Mouse (Mus musculus) heart, postnatal 4 days (tissue): ENCODE results near the gene Gm49661. TPM values are rescaled to one million over a fixed set of nuclear protein-coding genes. Genes with fewer than 3 reads are reported as not detected.

ENCODE experiments used
- DNase-seq: peaks from one replicate; pipeline ENCODE4 v3.0.0; 2021
- microRNA-seq, 2 experiments: library from miRNA; unstranded; fragments of <30 nt; microRNA quantifications; one replicate each; pipeline ENCODE4 v1.2.0; 2021 to 2022
- total RNA-seq, 2 experiments: library from RNA; stranded (reverse); gene quantifications; 2 replicates each; pipeline ENCODE4 v1.2.3; 2021

Gm49661 gene
- total RNA-seq, 2 experiments from 2014 or later, result 1.5 TPM; not detected in 1

GRCm38 (mm10) chr8:84928456-84929306, 40.6 kb downstream of the Gm49661 start:
- DNase-seq, result peak; percentile 78

DNA sequence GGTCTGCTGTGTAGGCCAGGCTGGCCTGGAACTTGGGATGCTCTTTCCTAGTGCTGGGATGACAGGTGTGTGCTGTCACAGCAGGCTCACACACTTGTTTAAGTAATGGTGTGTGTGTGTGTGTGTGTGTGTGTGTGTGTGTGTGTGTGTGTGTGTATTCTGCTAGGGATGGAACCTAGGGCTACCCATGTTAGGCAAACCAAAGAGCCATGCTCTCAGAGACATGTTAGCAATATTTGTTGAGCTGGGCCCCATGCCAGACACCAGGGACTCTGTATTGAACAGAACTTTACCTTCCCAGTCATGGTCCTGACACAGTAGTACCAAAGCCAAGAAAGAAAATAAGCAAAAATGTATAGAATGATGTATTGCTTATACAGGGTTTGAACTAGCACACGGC, 41.7 kb downstream of the Gm49661 start:
- no peak for DNase-seq

GRCm38 (mm10) chr8:84925557-84925956, 43.7 kb downstream of the Gm49661 start:
- DNase-seq, result no peak

- DNase-seq, result peak; percentile 55
These were observed 47.6 kb downstream of the Gm49661 start for GRCm38 (mm10) chr8:84921596-84921995.

- no peak for DNase-seq
These were observed 50.6 kb downstream of the Gm49661 start for GRCm38 (mm10) chr8:84918646-84919045.

- no peak for DNase-seq
These were observed 51.5 kb downstream of the Gm49661 start for GRCm38 (mm10) chr8:84917781-84918180.

Small RNA genes within 50 kb of the gene (microRNA-seq; reads per million reads assigned to microRNA genes)
- gene Gm24197, result 0 reads per million in 2 experiments

Other genes starting within 250 kb of the Gm49661 start
- gene G430095P16Rik, start 246.4 kb downstream of the Gm49661 start, total RNA-seq, result 1 to 10 TPM; 1.1 to 1.3 TPM
- 100 to 1,000 TPM; 189 to 211 TPM for gene Nfix, start 169.1 kb downstream of the Gm49661 start, total RNA-seq
- gene Dand5, start 146.6 kb downstream of the Gm49661 start, total RNA-seq, result 1 to 10 TPM; 3.4 to 3.6 TPM
- 10 to 100 TPM; 24.2 to 26.2 TPM for gene Gadd45gip1, start 137.9 kb downstream of the Gm49661 start, total RNA-seq
- 10 to 100 TPM; 90.9 to 91.8 TPM for gene Rad23a, start 128.8 kb downstream of the Gm49661 start, total RNA-seq
- gene Calr, start 122.5 kb downstream of the Gm49661 start, total RNA-seq, result 100 to 1,000 TPM; 320 to 358 TPM
- 10 to 100 TPM; 36.3 to 37.0 TPM for gene Farsa, start 112.4 kb downstream of the Gm49661 start, total RNA-seq
- 10 to 100 TPM; 10.5 to 12.7 TPM for gene Syce2, start 97.3 kb downstream of the Gm49661 start, total RNA-seq
- 10 to 100 TPM; 29.7 to 33.0 TPM for gene Gcdh, start 75.5 kb downstream of the Gm49661 start, total RNA-seq
- under 1 TPM in 1 of 2 experiments, not detected in 1; 0.23 TPM for gene Klf1, start 67.5 kb downstream of the Gm49661 start, total RNA-seq
- gene Dnase2a, start 60.9 kb downstream of the Gm49661 start, total RNA-seq, result 1 to 10 TPM; 6.0 to 7.1 TPM
- under 1 TPM; 0.09 to 0.24 TPM for gene Mast1, start 32.1 kb downstream of the Gm49661 start, total RNA-seq
- gene Rtbdn, start 22.4 kb downstream of the Gm49661 start, total RNA-seq, result not detected
- gene Prdx2, start 154 bp upstream of the Gm49661 start, total RNA-seq, result 100 to 1,000 TPM; 678 to 716 TPM
- 10 to 100 TPM; 61.8 to 69.1 TPM for gene Rnaseh2a, start 334 bp upstream of the Gm49661 start, total RNA-seq
- gene Junb, start 9.3 kb upstream of the Gm49661 start, total RNA-seq, result 10 to 100 TPM; 12.3 to 12.4 TPM
- 1 to 10 TPM; 2.2 to 2.6 TPM for gene Hook2, start 21.2 kb upstream of the Gm49661 start, total RNA-seq
- gene Best2, start 45.1 kb upstream of the Gm49661 start, total RNA-seq, result not detected
- gene Asna1, start 55.8 kb upstream of the Gm49661 start, total RNA-seq, result 10 to 100 TPM; 82.3 to 85.2 TPM
- gene Trir, start 57.4 kb upstream of the Gm49661 start, total RNA-seq, result 100 to 1,000 TPM; 132 to 133 TPM
- gene Tnpo2, start 67.5 kb upstream of the Gm49661 start, total RNA-seq, result 10 to 100 TPM; 36.4 to 41.0 TPM
- gene Fbxw9, start 90.6 kb upstream of the Gm49661 start, total RNA-seq, result 10 to 100 TPM; 14.1 to 15.1 TPM
- not detected for gene Gm5741, start 98.5 kb upstream of the Gm49661 start, total RNA-seq
- 10 to 100 TPM; 40.0 to 40.5 TPM for gene Dhps, start 102.3 kb upstream of the Gm49661 start, total RNA-seq
- gene Wdr83os, start 111.3 kb upstream of the Gm49661 start, total RNA-seq, result 10 to 100 TPM; 52.4 to 61.0 TPM
- gene Wdr83, start 111.9 kb upstream of the Gm49661 start, total RNA-seq, result 10 to 100 TPM; 22.7 to 28.9 TPM
- gene Man2b1, start 113.8 kb upstream of the Gm49661 start, total RNA-seq, result 10 to 100 TPM; 26.5 to 29.9 TPM
- 1 to 10 TPM; 1.5 to 2.0 TPM for gene Zfp791, start 153.7 kb upstream of the Gm49661 start, total RNA-seq
- not detected for gene Cks1brt, start 182.5 kb upstream of the Gm49661 start, total RNA-seq